Mouse (Mus musculus) stomach, postnatal 0 days (tissue): ENCODE measurements around the gene Vmn2r61. TPM values are rescaled to one million over a fixed set of nuclear protein-coding genes. Genes with fewer than 3 reads are reported as not detected.

Experiments used
- ATAC-seq: fragments of 200-750 bp; cut with Nextera tagmentation; 2 replicates; pipeline ENCODE4 v1.8.0; 2017; ENCODE audit not compliant: low FRiP score, low TSS enrichment
- DNase-seq: peaks from one replicate; pipeline ENCODE4 v3.0.0-alpha.2; 2016; ENCODE audit warnings: low spot score
- H3K27ac ChIP-seq: fragments of 300-500 bp; sonication (generic); replicated peaks from 2 replicates; pipeline ENCODE4 v1.5.1; 2014; ENCODE audit warnings: mild to moderate bottlenecking, control low read depth
- H3K27me3 ChIP-seq: fragments of 300-500 bp; sonication (generic); 2 replicates; pipeline ENCODE4 v1.6.1; 2014; ENCODE audit warnings: low read length; ENCODE audit not compliant: control insufficient read depth, insufficient read depth
- H3K36me3 ChIP-seq: fragments of 300-500 bp; sonication (generic); 2 replicates; pipeline ENCODE4 v1.6.1; 2014; ENCODE audit warnings: low read length, mixed read lengths; ENCODE audit not compliant: control insufficient read depth, insufficient read depth
- H3K4me1 ChIP-seq: fragments of 300-500 bp; sonication (generic); replicated peaks from 2 replicates; pipeline ENCODE4 v1.6.1; 2014; ENCODE audit warnings: antibody characterized with exemption; ENCODE audit not compliant: control insufficient read depth, insufficient read depth
- H3K4me2 ChIP-seq: fragments of 300-500 bp; sonication (generic); replicated peaks from 2 replicates; pipeline ENCODE4 v1.6.1; 2014; ENCODE audit warnings: low read depth, mild to moderate bottlenecking, control low read depth, moderate library complexity
- H3K4me3 ChIP-seq: fragments of 300-500 bp; sonication (generic); 2 replicates; pipeline ENCODE4 v1.5.1; 2014; ENCODE audit warnings: low read depth, low read length, control low read depth
- H3K9ac ChIP-seq: fragments of 300-500 bp; sonication (generic); 2 replicates; pipeline ENCODE4 v1.6.1; 2014; ENCODE audit warnings: mild to moderate bottlenecking, low read length, control low read depth, mixed read lengths
- H3K9me3 ChIP-seq: fragments of 300-500 bp; sonication (generic); 2 replicates; pipeline ENCODE4 v1.6.1; 2016; ENCODE audit warnings: low read length; ENCODE audit not compliant: control insufficient read depth
- CTCF ChIP-seq: IDR thresholded peaks from 2 replicates; pipeline ENCODE4 v1.5.1; 2016; ENCODE audit warnings: antibody characterized with exemption, low read depth, mild to moderate bottlenecking, moderate library complexity
- EP300 ChIP-seq: optimal IDR thresholded peaks from 2 replicates; pipeline ENCODE3; 2016; ENCODE audit warnings: antibody characterized with exemption
- WGBS: fragments of 180-500 bp; shearing (Covaris S2); extraction: QIAGEN DNeasy Blood & Tissue Kit; methylation state at CpG from one replicate; pipeline ENCODE4 v1.1.7; 2014; 5-methylcytosine and 5-hydroxymethylcytosine counted together
- polyA plus RNA-seq: library from polyadenylated mRNA; unstranded; fragments of >200 nt; fragmentation: Nextera tagmentation; extraction: Ambion mirVana; gene quantifications from 2 replicates; pipeline ENCODE4 v1.2.1, GENCODE M21; 2015

The Vmn2r61 gene
- polyA plus RNA-seq: not detected in 2 replicates

- no peak within 1 kb of the TSS for H3K27ac ChIP-seq
- no peaks in the 10 kb centered on the region for H3K9me3 ChIP-seq
- DNase-seq (no peak), ATAC-seq (no peak)
- H3K27me3 ChIP-seq: no peaks in the 10 kb centered on the region
- no peak within 1 kb of the TSS for H3K9ac ChIP-seq
- H3K4me3 ChIP-seq: no peak within 1 kb of the TSS
- H3K4me1 ChIP-seq: no peaks in the 10 kb centered on the region
- WGBS: 69% methylated on average over 1 of the region's 1 CpGs
- H3K36me3 ChIP-seq: no peaks in the 10 kb centered on the region
- no peak for TF ChIP-seq EP300
- no peak for TF ChIP-seq CTCF
- H3K4me2 ChIP-seq: no peak within 1 kb of the TSS
These were observed at the start of gene Vmn2r61 for GRCm38 (mm10) chr7:42259753-42260152. TSS of gene Vmn2r61 (plus strand) at chr7:42260053.

Other genes starting within 250 kb of the Vmn2r61 start
- 0.01 TPM in 1 of 2 replicates, not detected in the other for gene Vmn2r59, start 201.0 kb upstream of the Vmn2r61 start, polyA plus RNA-seq
- gene Vmn2r60, start 152.3 kb upstream of the Vmn2r61 start, polyA plus RNA-seq: 0.01 and 0.04 TPM in 2 replicates
- not detected in 2 replicates for gene 4933421I07Rik, start 188.1 kb downstream of the Vmn2r61 start, polyA plus RNA-seq
- gene Zfp141, start 245.7 kb downstream of the Vmn2r61 start, polyA plus RNA-seq: 2.3 and 2.7 TPM in 2 replicates